Mouse (Mus musculus) embryonic facial prominence, embryonic 15.5 days (tissue): ENCODE measurements at regions not wholly inside any gene's neighbourhood (a gene's known extent, or its start where the extent isn't known, plus 50 kb on each side); places are given as distances from the start of the nearest gene placed in this dataset.

Experiments
- ATAC-seq: fragments of 200-750 bp; cut with Nextera tagmentation; 2 replicates; pipeline ENCODE4 v1.8.0; 2017; ENCODE audit warnings: low read depth, moderate TSS enrichment; ENCODE audit not compliant: insufficient number of reproducible peaks, low FRiP score, low TSS enrichment
- H3K27ac ChIP-seq: fragments of 300-500 bp; sonication (generic); replicated peaks from 2 replicates; pipeline ENCODE4 v1.5.1; 2015; ENCODE audit warnings: mild to moderate bottlenecking, inconsistent platforms
- H3K27me3 ChIP-seq: fragments of 300-500 bp; sonication (generic); 2 replicates; pipeline ENCODE4 v1.6.1; 2015; ENCODE audit warnings: inconsistent platforms
- H3K36me3 ChIP-seq: fragments of 300-500 bp; sonication (generic); 2 replicates; pipeline ENCODE4 v1.6.1; 2015; ENCODE audit warnings: mild to moderate bottlenecking, inconsistent platforms
- H3K4me1 ChIP-seq: fragments of 300-500 bp; sonication (generic); 2 replicates; pipeline ENCODE4 v1.6.1; 2015; ENCODE audit warnings: inconsistent platforms
- H3K4me2 ChIP-seq: fragments of 300-500 bp; sonication (generic); replicated peaks from 2 replicates; pipeline ENCODE4 v1.6.1; 2015; ENCODE audit warnings: mild to moderate bottlenecking, inconsistent platforms
- H3K4me3 ChIP-seq: fragments of 300-500 bp; sonication (generic); replicated peaks from 2 replicates; pipeline ENCODE4 v1.5.1; 2015; ENCODE audit warnings: mild to moderate bottlenecking, inconsistent platforms
- H3K9ac ChIP-seq: fragments of 300-500 bp; sonication (generic); 2 replicates; pipeline ENCODE4 v1.6.1; 2015; ENCODE audit warnings: inconsistent platforms
- H3K9me3 ChIP-seq: fragments of 300-500 bp; sonication (generic); replicated peaks from 2 replicates; pipeline ENCODE4 v1.6.1; 2016; ENCODE audit warnings: inconsistent platforms
- WGBS: fragments of 180-500 bp; shearing (Covaris S2); methylation state at CpG from one replicate; pipeline ENCODE4 v1.1.7; 2015; 5-methylcytosine and 5-hydroxymethylcytosine counted together

DNA sequence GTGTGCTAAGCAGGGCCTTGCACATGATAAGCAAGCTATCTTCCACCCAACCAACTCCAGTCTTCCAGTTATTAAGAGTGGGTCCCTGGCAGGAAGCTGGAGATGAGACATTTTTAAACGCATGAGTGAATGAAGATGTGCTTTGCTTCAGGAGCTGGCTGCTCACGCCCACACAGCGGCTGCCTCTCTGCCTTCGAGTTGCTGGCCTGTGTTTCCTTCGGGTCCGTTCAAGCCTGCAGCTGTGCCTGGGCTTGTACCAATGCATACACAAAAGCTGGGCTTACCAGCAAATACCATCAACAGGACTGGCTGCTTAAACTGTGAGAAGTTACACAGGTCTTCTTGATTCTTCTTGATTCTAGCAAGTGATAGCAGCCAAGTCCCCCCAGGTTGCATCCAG, 498.7 kb downstream of the Cdh26 start:
- no peak for ATAC-seq
- Histone ChIP-seq H3K4me2 (no peak overlapping the region), H3K36me3 (no peaks in the 10 kb centered on the region), H3K9me3 (no peaks in the 10 kb centered on the region), H3K9ac (no peak overlapping the region), H3K27me3 (no peaks in the 10 kb centered on the region), H3K4me3 (no peak overlapping the region), H3K4me1 (peaks cover 7% of the 10 kb centered on the region; the same call in 1 of the 2 replicates), H3K27ac (peak overlapping the region; percentile 12; the same call in 1 of the 2 replicates)
- 54% methylated on average over 6 of the region's 6 CpGs for WGBS

- 70% methylated on average over 2 of the region's 2 CpGs for WGBS
- H3K27ac ChIP-seq: no peak overlapping the region
- no peaks in the 10 kb centered on the region for H3K36me3 ChIP-seq
- no peaks in the 10 kb centered on the region for H3K9me3 ChIP-seq
- H3K4me3 ChIP-seq: no peak overlapping the region
- ATAC-seq: no peak
- H3K4me1 ChIP-seq: peaks cover 7% of the 10 kb centered on the region; the same call in 1 of the 2 replicates
- no peak overlapping the region for H3K4me2 ChIP-seq
- no peaks in the 10 kb centered on the region for H3K27me3 ChIP-seq
- H3K9ac ChIP-seq: no peak overlapping the region
These were observed 499.8 kb downstream of the Cdh26 start for GRCm38 (mm10) chr2:178930125-178930524.

DNA sequence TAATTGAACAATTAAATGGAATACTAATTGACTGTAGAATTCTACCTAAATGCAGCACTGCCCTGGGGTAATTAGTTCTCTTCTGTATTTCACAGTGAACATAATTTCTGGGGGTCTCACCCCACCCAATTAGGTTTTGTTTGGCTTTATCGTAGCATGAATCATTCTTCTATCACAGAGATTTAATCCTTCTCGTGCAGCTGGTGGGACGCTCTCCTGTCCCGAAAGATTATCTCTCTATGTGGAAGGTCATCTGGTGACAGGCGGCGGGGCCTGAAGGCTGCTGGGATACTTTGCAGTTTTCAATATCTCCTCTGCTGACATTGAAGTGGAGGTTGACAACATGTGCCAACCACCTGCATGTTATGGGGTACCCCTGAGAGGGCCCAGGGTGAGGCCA, 493.8 kb upstream of the Cdh4 start:
- no peak for ATAC-seq
- H3K27me3 ChIP-seq: no peaks in the 10 kb centered on the region
- H3K4me2 ChIP-seq: no peak overlapping the region
- no peaks in the 10 kb centered on the region for H3K36me3 ChIP-seq
- H3K4me3 ChIP-seq: no peak overlapping the region
- H3K9ac ChIP-seq: no peak overlapping the region
- 0 out of 2 replicates have a peak, but pooled peaks cover 17% of the 10 kb centered on the region for H3K4me1 ChIP-seq
- H3K9me3 ChIP-seq: no peaks in the 10 kb centered on the region
- H3K27ac ChIP-seq: no peak overlapping the region
- WGBS: 62% methylated on average over 6 of the region's 6 CpGs

GRCm38 (mm10) chr2:178949103-178949502, 493.1 kb upstream of the Cdh4 start:
- 22% methylated on average over 4 of the region's 4 CpGs for WGBS
- Histone ChIP-seq H3K27me3 (no peaks in the 10 kb centered on the region), H3K36me3 (no peaks in the 10 kb centered on the region), H3K9ac (no peak overlapping the region), H3K27ac (no peak overlapping the region), H3K4me3 (no peak overlapping the region), H3K4me1 (0 out of 2 replicates have a peak, but pooled peaks cover 17% of the 10 kb centered on the region), H3K9me3 (no peaks in the 10 kb centered on the region), H3K4me2 (no peak overlapping the region)
- ATAC-seq: no peak

DNA sequence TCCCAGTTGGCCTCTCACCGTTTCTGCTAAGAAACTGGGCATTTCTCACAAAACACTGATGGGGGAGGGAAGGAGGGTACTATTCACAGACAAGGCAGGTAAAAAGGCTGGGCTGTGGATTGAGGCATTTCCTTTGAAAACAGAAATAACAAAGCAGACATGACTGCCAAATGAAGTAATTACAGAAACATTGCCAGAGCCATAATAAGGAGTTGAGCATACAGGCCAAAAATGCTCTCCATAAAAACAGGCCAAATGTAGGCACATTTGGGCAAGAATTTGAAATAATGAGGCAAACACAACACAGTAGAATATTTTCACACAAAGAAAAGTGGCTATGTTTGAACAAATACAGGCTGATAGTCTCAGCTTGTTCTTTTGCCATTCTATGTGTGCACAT, 491.9 kb upstream of the Cdh4 start:
- Histone ChIP-seq H3K36me3 (no peaks in the 10 kb centered on the region), H3K27ac (no peak overlapping the region), H3K4me1 (0 out of 2 replicates have a peak, but pooled peaks cover 17% of the 10 kb centered on the region), H3K4me2 (no peak overlapping the region), H3K27me3 (no peaks in the 10 kb centered on the region), H3K9ac (no peak overlapping the region), H3K9me3 (no peaks in the 10 kb centered on the region), H3K4me3 (no peak overlapping the region)
- ATAC-seq: no peak
- WGBS: 50% methylated on average over 1 of the region's 1 CpGs

- H3K27ac ChIP-seq: no peak overlapping the region
- no peaks in the 10 kb centered on the region for H3K36me3 ChIP-seq
- 0 out of 2 replicates have a peak, but pooled peaks cover 9% of the 10 kb centered on the region for H3K4me1 ChIP-seq
- no peaks in the 10 kb centered on the region for H3K9me3 ChIP-seq
- 74% methylated on average over 2 of the region's 2 CpGs for whole genome bisulfite sequencing
- H3K4me2 ChIP-seq: no peak overlapping the region
- no peak overlapping the region for H3K4me3 ChIP-seq
- no peak overlapping the region for H3K9ac ChIP-seq
- H3K27me3 ChIP-seq: no peaks in the 10 kb centered on the region
- no peak for ATAC-seq
These were observed 487.7 kb upstream of the Cdh4 start for GRCm38 (mm10) chr2:178954420-178955067.

- WGBS: 38% methylated on average over 10 of the region's 10 CpGs
These were observed 483.4 kb upstream of the Cdh4 start for GRCm38 (mm10) chr2:178958829-178959228.

GRCm38 (mm10) chr2:178959603-178960002, 482.6 kb upstream of the Cdh4 start:
- Histone ChIP-seq H3K27me3 (no peaks in the 10 kb centered on the region), H3K4me3 (no peak overlapping the region), H3K9me3 (no peaks in the 10 kb centered on the region), H3K27ac (no peak overlapping the region), H3K4me1 (no peaks in the 10 kb centered on the region), H3K9ac (no peak overlapping the region), H3K4me2 (no peak overlapping the region), H3K36me3 (no peaks in the 10 kb centered on the region)
- 71% methylated on average over 6 of the region's 6 CpGs for WGBS
- ATAC-seq: no peak

More at GRCm38 (mm10) chr2:178958829-178959228, 483.4 kb upstream of the Cdh4 start:
- no peak overlapping the region for H3K4me3 ChIP-seq
- H3K27me3 ChIP-seq: no peaks in the 10 kb centered on the region
- H3K4me1 ChIP-seq: no peaks in the 10 kb centered on the region
- H3K36me3 ChIP-seq: no peaks in the 10 kb centered on the region
- no peak overlapping the region for H3K27ac ChIP-seq
- H3K9ac ChIP-seq: no peak overlapping the region
- no peaks in the 10 kb centered on the region for H3K9me3 ChIP-seq
- no peak overlapping the region for H3K4me2 ChIP-seq
- ATAC-seq: no peak

- Histone ChIP-seq H3K27me3 (no peaks in the 10 kb centered on the region), H3K4me3 (no peak overlapping the region), H3K4me1 (no peaks in the 10 kb centered on the region), H3K4me2 (no peak overlapping the region), H3K9me3 (no peaks in the 10 kb centered on the region), H3K9ac (no peak overlapping the region), H3K27ac (no peak overlapping the region), H3K36me3 (no peaks in the 10 kb centered on the region)
- no peak for ATAC-seq
- WGBS: 42% methylated on average over 11 of the region's 11 CpGs
These were observed 474.5 kb upstream of the Cdh4 start for GRCm38 (mm10) chr2:178967584-178968365.

GRCm38 (mm10) chr2:178969732-178970131, 472.5 kb upstream of the Cdh4 start:
- no peaks in the 10 kb centered on the region for H3K4me1 ChIP-seq
- no peak overlapping the region for H3K4me3 ChIP-seq
- H3K4me2 ChIP-seq: no peak overlapping the region
- no peaks in the 10 kb centered on the region for H3K27me3 ChIP-seq
- H3K9ac ChIP-seq: no peak overlapping the region
- ATAC-seq: no peak
- H3K36me3 ChIP-seq: no peaks in the 10 kb centered on the region
- H3K9me3 ChIP-seq: no peaks in the 10 kb centered on the region
- 55% methylated on average over 10 of the region's 10 CpGs for WGBS
- no peak overlapping the region for H3K27ac ChIP-seq

- no peaks in the 10 kb centered on the region for H3K27me3 ChIP-seq
- H3K36me3 ChIP-seq: no peaks in the 10 kb centered on the region
- H3K9me3 ChIP-seq: no peaks in the 10 kb centered on the region
- H3K9ac ChIP-seq: no peak overlapping the region
- 95% methylated on average over 4 of the region's 4 CpGs for WGBS
- H3K4me1 ChIP-seq: 0 out of 2 replicates have a peak, but pooled peaks cover 3% of the 10 kb centered on the region
- H3K4me2 ChIP-seq: no peak overlapping the region
- ATAC-seq: no peak
- H3K27ac ChIP-seq: no peak overlapping the region
- H3K4me3 ChIP-seq: no peak overlapping the region
These were observed 466.9 kb upstream of the Cdh4 start for GRCm38 (mm10) chr2:178975366-178975765.
